Mouse (Mus musculus): ENCODE measurements around the gene 4933430I17Rik. TPM values are rescaled to one million over a fixed set of nuclear protein-coding genes. Genes with fewer than 3 reads are reported as not detected.

4933430I17Rik gene
- polyA plus RNA-seq, 1 experiment from 2014 or later, result 0.41 TPM

- no peak for ATAC-seq (ENCODE audit: insufficient number of reproducible peaks, insufficient read depth, low FRiP score, low read depth)
- Histone ChIP-seq H3K9me3 (ENCODE audit: control insufficient read depth, low read length) (no peaks in the 10 kb centered on the region), H3K4me3 (ENCODE audit: control insufficient read depth in 1 of 2, insufficient read depth in 1 of 2, low read depth in 1 of 2, low read length in 2 of 2) (no peak overlapping the region), H3K4me1 (ENCODE audit: control insufficient read depth in 2 of 2, insufficient read depth in 2 of 2, low read length in 2 of 2) (peaks cover 19 to 28% of the 10 kb centered on the region in 2 experiments), H3K27ac (replicated peaks in 1 of 2; ENCODE audit: control insufficient read depth in 1 of 2, insufficient read depth in 1 of 2, low read depth in 2 of 2, low read length in 2 of 2) (no peak overlapping the region), H3K4me2 (ENCODE audit: low read length) (no peak overlapping the region), H3K36me3 (ENCODE audit: control insufficient read depth, insufficient read depth, low read length) (peaks cover 23% of the 10 kb centered on the region), H3K27me3 (ENCODE audit: control insufficient read depth, insufficient read depth, low read length) (no peaks in the 10 kb centered on the region), H3K9ac (ENCODE audit: low read length) (no peak overlapping the region)
- WGBS, result 82% methylated on average over 2 of the region's 2 CpGs
Observed at GRCm38 (mm10) chr4:62520892-62521400, 4.2 kb upstream of the 4933430I17Rik start.

DNA sequence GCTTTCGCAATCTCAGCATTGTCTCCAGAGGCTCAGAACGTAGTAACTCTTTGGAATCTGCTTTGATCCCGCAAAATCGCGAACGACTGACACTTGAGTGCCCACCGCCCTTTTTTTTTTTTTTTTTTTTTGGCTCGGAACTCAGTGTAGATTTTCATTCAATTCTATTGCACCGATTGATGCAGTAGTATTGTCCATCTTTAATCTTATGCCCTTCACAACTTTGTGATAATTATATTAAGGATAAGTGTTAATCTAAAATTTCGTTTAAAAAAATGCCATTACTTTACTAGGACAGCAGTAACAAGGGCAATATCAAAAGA is 281 bp downstream of the 4933430I17Rik start:
- Histone ChIP-seq H3K4me2 (ENCODE audit: low read length) (peak overlapping the region; percentile 61), H3K9ac (ENCODE audit: low read length) (peak overlapping the region; percentile 82; the same call in 1 of the 2 replicates), H3K36me3 (ENCODE audit: control insufficient read depth, insufficient read depth, low read length) (peaks cover 23% of the 10 kb centered on the region), H3K9me3 (ENCODE audit: control insufficient read depth, low read length) (no peaks in the 10 kb centered on the region), H3K4me3 (ENCODE audit: control insufficient read depth in 1 of 2, insufficient read depth in 1 of 2, low read depth in 1 of 2, low read length in 2 of 2) (peak overlapping the region; percentile 66 to 93), H3K27me3 (ENCODE audit: control insufficient read depth, insufficient read depth, low read length) (no peaks in the 10 kb centered on the region), H3K4me1 (ENCODE audit: control insufficient read depth in 2 of 2, insufficient read depth in 2 of 2, low read length in 2 of 2) (peaks cover 3 to 7% of the 10 kb centered on the region in 2 experiments; a peak in 2 of 4 replicates), H3K27ac (replicated peaks in 1 of 2; ENCODE audit: control insufficient read depth in 1 of 2, insufficient read depth in 1 of 2, low read depth in 2 of 2, low read length in 2 of 2) (no peak overlapping the region)
- WGBS, result under 1% methylated on average over 10 of the region's 10 CpGs
- no peak for ATAC-seq (ENCODE audit: insufficient number of reproducible peaks, insufficient read depth, low FRiP score, low read depth)

DNA sequence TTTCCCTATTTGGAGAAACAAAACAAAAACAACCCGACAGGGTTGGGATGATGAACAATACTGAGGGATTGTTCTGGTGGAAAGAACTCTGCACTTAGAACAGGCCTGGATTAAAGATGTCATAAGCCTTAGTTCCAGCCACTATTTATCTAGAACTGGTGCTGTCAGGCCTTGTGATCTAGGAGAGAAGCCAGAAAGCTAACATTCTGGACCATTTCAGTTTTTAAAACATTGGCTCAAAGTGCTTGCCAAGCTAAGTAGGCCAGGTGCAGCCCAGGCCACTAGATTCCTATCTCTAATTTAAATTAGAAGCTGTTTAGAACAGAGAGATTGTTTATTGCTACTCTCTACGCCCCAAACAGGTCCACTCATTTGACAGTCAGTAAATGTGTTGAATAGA is 1.1 kb downstream of the 4933430I17Rik start:
- Histone ChIP-seq H3K27ac (replicated peaks in 1 of 2; ENCODE audit: control insufficient read depth in 1 of 2, insufficient read depth in 1 of 2, low read depth in 2 of 2, low read length in 2 of 2) (no peak overlapping the region), H3K27me3 (ENCODE audit: control insufficient read depth, insufficient read depth, low read length) (no peaks in the 10 kb centered on the region), H3K4me3 (ENCODE audit: control insufficient read depth in 1 of 2, insufficient read depth in 1 of 2, low read depth in 1 of 2, low read length in 2 of 2) (no peak overlapping the region), H3K9ac (ENCODE audit: low read length) (no peak overlapping the region), H3K4me2 (ENCODE audit: low read length) (no peak overlapping the region), H3K4me1 (ENCODE audit: control insufficient read depth in 2 of 2, insufficient read depth in 2 of 2, low read length in 2 of 2) (peaks cover 5 to 14% of the 10 kb centered on the region in 2 experiments), H3K9me3 (ENCODE audit: control insufficient read depth, low read length) (no peaks in the 10 kb centered on the region), H3K36me3 (ENCODE audit: control insufficient read depth, insufficient read depth, low read length) (peaks cover 23% of the 10 kb centered on the region)
- 61% methylated on average over 2 of the region's 2 CpGs for WGBS
- ATAC-seq (ENCODE audit: insufficient number of reproducible peaks, insufficient read depth, low FRiP score, low read depth), result no peak

DNA sequence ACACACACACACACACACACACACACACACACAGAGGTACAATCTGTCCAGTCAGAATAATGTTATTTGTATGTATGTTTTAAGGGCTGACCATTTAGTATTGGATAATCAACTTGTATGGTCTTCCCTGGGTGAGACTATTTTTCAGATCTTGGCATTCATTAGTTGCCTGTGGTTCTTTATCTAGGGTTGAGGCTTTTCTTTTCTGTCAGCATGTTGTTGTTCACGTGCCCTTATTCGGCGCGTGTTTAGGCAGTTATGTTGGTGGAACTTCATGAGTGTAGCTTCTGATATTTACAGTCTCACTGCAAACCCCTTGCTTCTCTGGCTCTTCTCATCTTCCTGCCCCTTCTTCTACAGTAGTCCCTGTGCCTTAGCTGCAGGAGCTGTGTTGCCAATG is 2.5 kb downstream of the 4933430I17Rik start:
- Histone ChIP-seq H3K27me3 (ENCODE audit: control insufficient read depth, insufficient read depth, low read length) (no peaks in the 10 kb centered on the region), H3K9me3 (ENCODE audit: control insufficient read depth, low read length) (no peaks in the 10 kb centered on the region), H3K36me3 (ENCODE audit: control insufficient read depth, insufficient read depth, low read length) (peaks cover 12% of the 10 kb centered on the region), H3K4me1 (ENCODE audit: control insufficient read depth in 2 of 2, insufficient read depth in 2 of 2, low read length in 2 of 2) (peaks cover 5 to 14% of the 10 kb centered on the region in 2 experiments), H3K27ac (replicated peaks in 1 of 2; ENCODE audit: control insufficient read depth in 1 of 2, insufficient read depth in 1 of 2, low read depth in 2 of 2, low read length in 2 of 2) (no peak overlapping the region), H3K4me2 (ENCODE audit: low read length) (no peak overlapping the region), H3K4me3 (ENCODE audit: control insufficient read depth in 1 of 2, insufficient read depth in 1 of 2, low read depth in 1 of 2, low read length in 2 of 2) (no peak overlapping the region), H3K9ac (ENCODE audit: low read length) (no peak overlapping the region)
- ATAC-seq (ENCODE audit: insufficient number of reproducible peaks, insufficient read depth, low FRiP score, low read depth), result no peak
- WGBS, result 79% methylated on average over 4 of the region's 4 CpGs

DNA sequence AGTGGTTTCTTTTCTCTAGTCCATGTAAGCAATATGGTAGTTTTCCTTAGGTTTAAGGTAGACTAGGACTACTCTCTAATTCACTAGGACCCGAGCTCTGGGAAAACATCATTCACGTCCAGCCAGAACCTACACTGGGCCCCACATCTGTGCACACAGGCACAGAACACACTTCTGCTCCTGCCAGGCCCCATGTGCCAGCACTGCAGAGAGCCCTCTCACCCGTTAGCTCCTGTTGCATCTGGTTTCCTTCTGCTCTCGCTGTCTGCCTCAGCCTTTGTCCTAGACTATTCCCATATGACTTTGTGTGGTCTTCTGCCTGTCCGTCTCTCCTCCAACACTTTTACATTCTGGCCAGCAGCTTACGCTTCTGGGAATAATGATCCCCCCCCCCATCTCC is 8.6 kb downstream of the 4933430I17Rik start:
- no peak overlapping the region for H3K9ac ChIP-seq (ENCODE audit: low read length)
- ATAC-seq (ENCODE audit: insufficient number of reproducible peaks, insufficient read depth, low FRiP score, low read depth), result no peak
- 57% methylated on average over 6 of the region's 6 CpGs for WGBS

DNA sequence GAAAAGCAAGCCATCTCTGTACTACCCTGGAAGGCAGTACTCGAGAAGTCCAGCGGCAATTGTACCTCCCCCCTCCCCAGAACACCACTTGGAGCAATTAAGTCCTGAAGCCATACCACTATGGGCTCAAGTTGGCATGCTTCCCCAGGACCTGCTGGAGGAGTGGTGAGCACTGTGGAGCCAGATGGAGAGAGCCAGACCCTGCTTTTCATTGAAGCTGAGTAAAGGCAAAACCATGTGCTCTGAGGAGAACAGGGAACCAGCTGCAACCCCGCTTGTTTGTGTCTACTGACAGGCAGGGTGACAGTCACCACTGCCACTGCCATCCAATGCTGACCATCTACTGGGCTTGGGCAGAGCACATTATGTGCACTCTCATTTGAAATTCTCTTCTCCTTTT is 16.6 kb downstream of the 4933430I17Rik start:
- no peak overlapping the region for H3K27ac ChIP-seq (replicated peaks in 1 of 2; ENCODE audit: control insufficient read depth in 1 of 2, insufficient read depth in 1 of 2, low read depth in 2 of 2, low read length in 2 of 2)
- no peak for ATAC-seq (ENCODE audit: insufficient number of reproducible peaks, insufficient read depth, low FRiP score, low read depth)
- no peaks in the 10 kb centered on the region for H3K9me3 ChIP-seq (ENCODE audit: control insufficient read depth, low read length)
- H3K9ac ChIP-seq (ENCODE audit: low read length), result no peak overlapping the region
- H3K36me3 ChIP-seq (ENCODE audit: control insufficient read depth, insufficient read depth, low read length), result no peaks in the 10 kb centered on the region
- H3K27me3 ChIP-seq (ENCODE audit: control insufficient read depth, insufficient read depth, low read length), result no peaks in the 10 kb centered on the region
- no peak overlapping the region for H3K4me2 ChIP-seq (ENCODE audit: low read length)
- no peak overlapping the region for H3K4me3 ChIP-seq (ENCODE audit: control insufficient read depth in 1 of 2, insufficient read depth in 1 of 2, low read depth in 1 of 2, low read length in 2 of 2)
- 70% methylated on average over 3 of the region's 3 CpGs for whole genome bisulfite sequencing
- H3K4me1 ChIP-seq (ENCODE audit: control insufficient read depth in 2 of 2, insufficient read depth in 2 of 2, low read length in 2 of 2), result no peaks in the 10 kb centered on the region

More for the DNA sequence above, 8.6 kb downstream of the 4933430I17Rik start:
- Histone ChIP-seq H3K36me3 (ENCODE audit: control insufficient read depth, insufficient read depth, low read length) (no peaks in the 10 kb centered on the region), H3K4me2 (ENCODE audit: low read length) (no peak overlapping the region), H3K9me3 (ENCODE audit: control insufficient read depth, low read length) (0 out of 2 replicates have a peak, but pooled peaks cover 5% of the 10 kb centered on the region), H3K4me3 (ENCODE audit: control insufficient read depth in 1 of 2, insufficient read depth in 1 of 2, low read depth in 1 of 2, low read length in 2 of 2) (no peak overlapping the region), H3K27me3 (ENCODE audit: control insufficient read depth, insufficient read depth, low read length) (no peaks in the 10 kb centered on the region), H3K27ac (replicated peaks in 1 of 2; ENCODE audit: control insufficient read depth in 1 of 2, insufficient read depth in 1 of 2, low read depth in 2 of 2, low read length in 2 of 2) (no peak overlapping the region), H3K4me1 (ENCODE audit: control insufficient read depth in 2 of 2, insufficient read depth in 2 of 2, low read length in 2 of 2) (peaks cover 2 to 7% of the 10 kb centered on the region in 2 experiments; a peak in 3 of 4 replicates)

DNA sequence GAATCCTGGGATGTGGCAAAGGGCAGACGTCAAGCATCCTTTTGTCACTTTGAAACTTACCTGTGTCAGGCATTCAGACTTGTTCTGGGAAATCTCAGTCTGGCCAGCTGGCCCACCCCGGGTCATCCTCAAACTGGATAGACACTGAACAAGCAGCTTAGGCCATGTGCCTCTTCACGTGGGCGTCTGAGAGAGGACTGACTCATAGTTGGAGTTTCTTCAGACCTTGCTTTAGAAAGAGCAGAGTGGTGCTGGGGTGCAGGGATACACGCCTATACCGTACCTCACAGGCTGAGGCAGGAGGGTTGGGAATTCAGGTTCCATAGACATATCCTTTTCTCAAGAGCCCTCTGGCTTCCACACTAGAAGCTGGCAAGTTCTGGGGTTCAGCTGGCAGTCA is 18.6 kb downstream of the 4933430I17Rik start:
- WGBS, result 77% methylated on average over 6 of the region's 6 CpGs
- Histone ChIP-seq H3K9me3 (ENCODE audit: control insufficient read depth, low read length) (no peaks in the 10 kb centered on the region), H3K27ac (replicated peaks in 1 of 2; ENCODE audit: control insufficient read depth in 1 of 2, insufficient read depth in 1 of 2, low read depth in 2 of 2, low read length in 2 of 2) (no peak overlapping the region), H3K4me3 (ENCODE audit: control insufficient read depth in 1 of 2, insufficient read depth in 1 of 2, low read depth in 1 of 2, low read length in 2 of 2) (no peak overlapping the region), H3K9ac (ENCODE audit: low read length) (no peak overlapping the region), H3K4me2 (ENCODE audit: low read length) (no peak overlapping the region), H3K4me1 (ENCODE audit: control insufficient read depth in 2 of 2, insufficient read depth in 2 of 2, low read length in 2 of 2) (no peaks in the 10 kb centered on the region), H3K27me3 (ENCODE audit: control insufficient read depth, insufficient read depth, low read length) (no peaks in the 10 kb centered on the region), H3K36me3 (ENCODE audit: control insufficient read depth, insufficient read depth, low read length) (no peaks in the 10 kb centered on the region)
- no peak for ATAC-seq (ENCODE audit: insufficient number of reproducible peaks, insufficient read depth, low FRiP score, low read depth)

DNA sequence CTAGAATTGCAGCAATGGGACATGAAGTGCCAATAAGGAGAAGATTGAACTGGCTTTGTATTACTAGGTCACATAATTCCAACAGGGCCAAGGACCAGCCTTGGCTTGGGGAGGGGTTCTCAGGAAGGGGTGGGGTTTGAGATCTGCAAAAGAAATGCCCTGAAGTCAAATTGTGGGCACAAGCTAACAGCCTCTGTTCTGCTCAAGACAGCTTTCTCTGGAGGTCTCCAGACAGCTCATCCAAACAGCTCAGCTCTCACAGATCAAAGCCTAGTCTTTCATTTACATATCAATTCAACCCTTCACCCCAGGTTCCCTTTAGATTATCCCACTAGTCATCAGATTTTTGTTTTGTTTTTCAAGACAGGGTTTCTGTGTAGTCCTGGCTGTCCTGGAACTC is 19.6 kb downstream of the 4933430I17Rik start:
- no peak for ATAC-seq (ENCODE audit: insufficient number of reproducible peaks, insufficient read depth, low FRiP score, low read depth)
- H3K27me3 ChIP-seq (ENCODE audit: control insufficient read depth, insufficient read depth, low read length), result no peaks in the 10 kb centered on the region
- H3K4me1 ChIP-seq (ENCODE audit: control insufficient read depth in 2 of 2, insufficient read depth in 2 of 2, low read length in 2 of 2), result no peaks in the 10 kb centered on the region
- H3K27ac ChIP-seq (replicated peaks in 1 of 2; ENCODE audit: control insufficient read depth in 1 of 2, insufficient read depth in 1 of 2, low read depth in 2 of 2, low read length in 2 of 2), result no peak overlapping the region
- H3K4me3 ChIP-seq (ENCODE audit: control insufficient read depth in 1 of 2, insufficient read depth in 1 of 2, low read depth in 1 of 2, low read length in 2 of 2), result no peak overlapping the region
- H3K4me2 ChIP-seq (ENCODE audit: low read length), result no peak overlapping the region
- H3K36me3 ChIP-seq (ENCODE audit: control insufficient read depth, insufficient read depth, low read length), result no peaks in the 10 kb centered on the region
- no peak overlapping the region for H3K9ac ChIP-seq (ENCODE audit: low read length)
- no peaks in the 10 kb centered on the region for H3K9me3 ChIP-seq (ENCODE audit: control insufficient read depth, low read length)
